Mouse (Mus musculus) left cerebral cortex, postnatal 10 days (tissue): ENCODE data around the gene Uqcr11. TPM values are rescaled to one million over a fixed set of nuclear protein-coding genes. Genes with fewer than 3 reads are reported as not detected.

Experiments
- DNase-seq, 2 experiments: peaks; one replicate each; pipeline ENCODE4 v3.0.0; 2021 to 2022; ENCODE audit warnings: low spot score in 2 of 2, mixed read lengths in 1 of 2; ENCODE audit errors: extremely low spot score in 1 of 2
- intact Hi-C: fragments of 180-260 bp; cut with DNase I; formaldehyde crosslinking; loops from one replicate; pipeline ENCODE4 v1.15.1; 2025
- total RNA-seq, 2 experiments: library from RNA; stranded (reverse); gene quantifications; 2 replicates each; pipeline ENCODE4 v1.2.3; 2021

The Uqcr11 gene
- total RNA-seq, 2 experiments from 2014 or later, result 508 to 513 TPM

DNA sequence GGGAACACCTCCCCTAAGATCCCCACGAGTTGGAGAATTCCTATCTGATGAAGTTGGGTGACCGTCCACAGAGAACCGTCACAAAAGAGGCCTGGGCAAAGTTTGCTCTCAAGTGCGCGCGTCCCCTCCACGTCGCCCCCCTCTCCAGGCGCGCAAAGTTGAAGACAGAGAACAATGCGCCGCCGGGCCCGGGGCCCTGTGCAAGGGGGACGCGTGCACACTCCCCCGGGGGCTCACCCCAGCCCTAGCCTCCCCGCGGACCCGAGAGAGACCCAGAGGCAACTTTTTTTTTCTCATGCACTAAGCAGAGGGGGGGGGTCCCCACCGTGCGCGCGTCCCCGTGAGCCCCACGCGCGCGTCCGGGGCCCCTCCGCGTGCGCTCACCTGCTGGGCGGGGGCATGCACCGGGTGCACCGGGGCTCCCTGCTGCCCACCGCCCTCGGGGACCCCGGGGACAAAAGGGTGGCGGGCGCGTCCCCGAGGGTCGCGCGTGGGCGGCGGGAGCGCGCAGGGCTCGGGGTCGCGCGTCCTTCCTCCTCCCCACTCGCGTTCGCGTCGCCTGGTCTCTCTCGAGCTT is 26.4 kb upstream of the Uqcr11 start:
- peak in 1 of 2 experiments; percentile 73 for DNase-seq
- intact Hi-C loops, result loop anchor here (10.0 kb wide), 1 partner anchor 262 kb away; no protein-coding TSS in a partner anchor

DNA sequence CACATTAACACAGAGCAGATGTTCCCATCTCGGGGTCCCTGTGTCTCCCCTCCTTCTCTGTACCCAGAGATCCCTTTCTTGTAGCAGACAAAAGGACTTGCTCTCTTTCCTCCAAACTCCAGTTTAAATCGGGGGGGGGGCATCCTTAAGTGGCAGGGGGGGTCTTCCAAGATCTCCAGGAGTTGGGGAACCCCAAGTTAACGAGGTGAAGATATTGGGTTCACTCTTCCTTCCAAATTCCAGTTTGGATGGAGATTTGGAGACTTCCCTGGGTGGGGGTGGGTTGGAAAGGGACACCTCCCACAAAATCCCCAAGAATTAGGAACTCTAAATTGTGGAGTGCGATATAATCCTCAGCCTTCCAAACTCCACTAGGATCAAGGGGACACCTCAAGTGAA is 25.8 kb upstream of the Uqcr11 start:
- intact Hi-C loops, result loop anchor here (10.0 kb wide), 1 partner anchor 262 kb away; no protein-coding TSS in a partner anchor

DNA sequence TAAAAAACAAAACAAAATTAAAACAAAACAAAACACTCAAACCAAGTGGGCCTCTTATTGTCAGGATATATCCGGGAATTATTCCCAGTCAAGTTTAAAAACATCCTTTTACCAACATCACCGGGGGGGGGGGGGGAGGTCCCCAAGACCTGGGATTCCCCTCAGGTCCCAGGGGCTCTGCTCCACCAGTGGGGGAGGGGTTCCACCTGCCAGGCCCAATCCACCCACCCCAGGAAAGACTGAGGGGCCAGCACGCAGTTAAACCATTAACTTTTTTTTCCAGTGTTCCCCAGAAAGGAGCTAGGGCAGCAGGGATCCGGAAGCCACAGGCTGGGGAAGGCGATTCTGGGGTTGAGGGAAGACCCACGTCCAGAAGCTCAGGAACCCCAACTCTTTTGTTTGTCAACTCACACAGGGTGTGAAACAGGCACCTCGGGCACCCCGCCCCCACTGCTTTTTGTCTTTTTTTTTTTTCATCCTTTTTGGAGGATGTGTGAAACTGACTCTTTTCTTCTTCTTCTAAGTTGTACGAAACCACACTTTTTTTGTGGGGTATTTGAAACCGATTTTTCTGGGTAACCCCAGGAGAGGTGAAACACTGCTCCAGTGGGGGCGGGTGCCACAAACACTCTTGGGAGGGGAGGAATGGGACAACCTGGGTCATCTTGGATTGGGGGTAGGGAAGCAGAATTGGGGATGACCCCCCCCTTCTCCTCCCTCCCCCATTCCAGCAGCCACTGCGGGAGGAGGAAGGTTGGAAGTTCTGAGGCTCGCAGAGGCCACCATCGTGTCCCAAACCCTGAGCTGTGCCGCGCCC is 25.1 kb upstream of the Uqcr11 start:
- peak in 1 of 2 experiments; percentile 68 for DNase-seq
- intact Hi-C loops, result loop anchor here (10.0 kb wide), 1 partner anchor 263 kb away; no protein-coding TSS in a partner anchor

More for the DNA sequence above, 25.8 kb upstream of the Uqcr11 start:
- no peak for DNase-seq

- DNase-seq, result no peak
Observed at GRCm38 (mm10) chr10:80430375-80430980, 23.8 kb upstream of the Uqcr11 start.

DNA sequence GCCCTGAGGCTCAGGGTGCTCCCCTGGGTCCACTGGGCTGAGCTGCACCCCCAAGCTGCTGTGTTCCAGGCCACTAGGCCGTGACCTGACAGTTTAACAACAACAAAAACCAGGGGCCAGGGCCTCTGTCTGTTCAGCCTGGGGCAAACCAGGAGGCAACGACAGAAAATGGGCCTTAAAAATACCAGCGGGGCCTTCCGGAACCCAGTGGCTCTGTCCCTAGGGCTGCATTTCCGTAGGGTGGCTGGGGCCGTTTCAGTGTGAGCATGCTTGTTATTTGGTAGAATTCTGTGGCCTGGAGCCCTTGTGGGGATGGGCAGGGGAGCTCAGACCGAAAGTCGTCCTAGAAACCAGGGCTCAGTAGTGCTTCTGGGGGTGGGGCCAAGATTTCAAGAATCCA is 23.2 kb upstream of the Uqcr11 start:
- DNase-seq, result no peak
- intact Hi-C loops, result loop anchor here (10.0 kb wide), 1 partner anchor 265 kb away; no protein-coding TSS in a partner anchor

More at GRCm38 (mm10) chr10:80430375-80430980, 23.8 kb upstream of the Uqcr11 start:
- intact Hi-C loops, result loop anchor here (10.0 kb wide), 1 partner anchor 264 kb away; no protein-coding TSS in a partner anchor

DNA sequence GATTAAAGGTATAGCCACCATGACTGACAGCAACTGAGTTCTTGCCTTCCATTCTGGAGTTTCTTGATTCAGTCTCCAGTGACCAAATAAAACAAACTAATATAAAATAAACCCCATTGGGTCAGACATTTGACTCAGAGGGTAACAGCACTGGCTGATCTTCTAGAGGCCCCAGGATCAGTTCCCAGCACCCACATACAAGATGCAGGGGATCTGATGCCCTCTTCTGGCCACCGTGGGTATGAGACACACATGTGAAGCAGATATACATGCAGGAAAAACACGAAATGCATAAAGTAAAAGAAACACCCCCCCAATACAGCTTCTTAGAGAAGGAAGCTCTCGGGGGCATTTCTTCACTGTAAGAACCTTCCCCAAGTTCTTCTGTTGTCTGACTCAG is 18.4 kb upstream of the Uqcr11 start:
- no peak for DNase-seq
- intact Hi-C loops, result no loop called here

- intact Hi-C loops, result no loop called here
- no peak for DNase-seq
Observed at GRCm38 (mm10) chr10:80423562-80423961, 16.9 kb upstream of the Uqcr11 start.

- intact Hi-C loops, result no loop called here
Observed at GRCm38 (mm10) chr10:80421651-80422472, 15.2 kb upstream of the Uqcr11 start.

GRCm38 (mm10) chr10:80421208-80421607 is 14.6 kb upstream of the Uqcr11 start:
- DNase-seq, result no peak
- intact Hi-C loops, result no loop called here

More at GRCm38 (mm10) chr10:80421651-80422472, 15.2 kb upstream of the Uqcr11 start:
- no peak for DNase-seq

DNA sequence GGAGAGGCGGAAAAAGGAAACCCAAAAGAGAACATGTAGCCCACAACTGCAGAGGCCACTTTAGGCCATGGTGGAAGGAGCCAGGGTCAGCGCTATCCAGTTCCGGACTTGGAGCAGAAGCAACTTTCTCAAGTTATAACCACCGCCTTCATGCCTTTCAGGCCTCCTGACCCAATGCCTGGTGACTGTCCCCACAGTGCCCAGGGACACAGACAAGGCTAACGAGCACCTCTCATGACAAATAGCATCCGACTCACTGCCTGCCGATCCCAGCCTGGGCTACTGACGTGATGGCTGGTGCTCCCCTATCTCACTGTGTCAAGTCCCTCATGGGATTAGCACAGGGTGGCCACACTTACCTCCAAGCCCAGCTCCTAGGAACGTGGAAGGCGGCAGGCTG is 14.1 kb upstream of the Uqcr11 start:
- intact Hi-C loops, result no loop called here
- no peak for DNase-seq

DNA sequence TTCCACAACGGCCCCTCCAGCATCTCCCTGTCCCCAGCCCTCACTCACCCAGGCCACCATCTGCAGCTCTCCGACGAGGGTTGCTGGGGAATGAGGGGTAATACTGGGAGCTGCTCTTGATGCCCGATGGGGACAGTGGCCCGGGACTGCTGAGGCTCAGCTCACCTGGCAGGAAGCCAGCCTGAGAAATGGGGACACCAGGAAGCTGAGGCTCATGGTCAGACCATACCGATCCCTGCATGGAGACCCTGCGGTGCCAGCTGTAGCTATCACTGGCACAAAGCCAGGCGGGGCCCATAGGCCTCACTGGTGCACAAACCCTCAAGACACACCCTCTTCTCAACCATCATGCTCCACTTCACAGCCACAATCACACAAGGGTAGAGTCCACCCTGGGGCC is 12.8 kb upstream of the Uqcr11 start:
- intact Hi-C loops, result no loop called here
- DNase-seq, result no peak

DNA sequence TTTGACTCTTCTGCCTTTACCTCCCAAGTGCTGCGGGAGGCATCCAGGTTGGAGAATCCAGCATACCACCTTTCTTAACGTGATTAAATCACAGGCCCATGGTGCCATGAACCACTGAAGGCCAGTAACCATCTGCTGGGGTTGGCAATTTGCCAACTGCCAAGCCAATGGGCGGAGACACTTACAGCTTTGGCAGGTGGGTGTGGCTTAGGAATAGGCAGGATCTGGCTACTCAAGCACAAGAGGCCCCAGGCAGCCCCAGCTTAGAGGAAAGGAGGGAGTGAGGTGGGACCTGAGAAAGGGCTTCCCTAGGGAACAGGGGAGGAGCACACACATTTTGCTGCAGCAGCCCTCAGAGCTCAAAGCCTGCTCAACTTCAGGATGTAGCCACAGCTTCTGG is 11.7 kb upstream of the Uqcr11 start:
- no peak for DNase-seq
- intact Hi-C loops, result no loop called here

GRCm38 (mm10) chr10:80417841-80418240 is 11.2 kb upstream of the Uqcr11 start:
- peak in 1 of 2 experiments; percentile 18 for DNase-seq
- intact Hi-C loops, result no loop called here

DNA sequence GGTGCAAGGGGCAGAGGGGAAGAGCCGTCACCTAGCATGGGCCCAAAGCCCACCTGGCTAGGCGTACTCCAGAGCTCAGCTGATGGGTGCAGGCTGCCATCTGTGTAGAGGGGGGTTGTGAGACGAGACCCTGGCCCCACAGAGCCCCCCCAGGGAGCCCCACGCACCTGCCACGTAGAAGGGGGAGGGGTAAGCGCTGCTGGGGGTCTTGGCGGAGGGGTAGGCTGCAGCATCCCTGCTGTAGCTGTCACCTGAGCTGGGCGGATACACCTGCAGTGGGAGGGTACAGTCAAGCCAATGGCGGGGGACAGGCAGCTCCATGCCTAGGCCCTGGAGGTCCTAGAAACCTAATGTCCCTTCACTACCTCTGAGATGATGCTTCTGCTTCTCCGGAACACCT is 10.7 kb upstream of the Uqcr11 start:
- DNase-seq, result peak in 1 of 2 experiments; percentile 34
- intact Hi-C loops, result no loop called here

GRCm38 (mm10) chr10:80415566-80415965 is 8.9 kb upstream of the Uqcr11 start:
- DNase-seq, result peak in 1 of 2 experiments; percentile 26
- intact Hi-C loops, result no loop called here

GRCm38 (mm10) chr10:80412656-80413541 is 6.3 kb upstream of the Uqcr11 start:
- DNase-seq, result peak; percentile 80 to 82
- intact Hi-C loops, result no loop called here

DNA sequence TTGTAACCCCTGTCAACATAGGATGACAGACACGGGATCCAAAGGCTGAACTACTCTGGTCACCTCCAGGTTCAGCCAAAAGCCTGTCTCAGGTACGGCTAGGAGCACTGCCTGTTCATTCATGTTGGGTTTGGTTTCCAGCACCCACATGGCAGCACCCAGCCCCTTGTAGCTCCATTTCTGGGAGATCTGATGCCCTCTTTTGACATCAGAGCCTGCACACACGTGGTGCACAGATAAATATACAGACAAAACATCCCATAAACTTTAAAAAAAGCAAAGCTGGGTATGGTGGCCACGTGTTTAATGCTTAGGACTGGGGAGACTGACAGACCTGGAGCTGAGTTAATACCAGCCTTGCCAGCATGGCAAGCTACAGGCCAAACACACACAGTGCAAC is 1.3 kb upstream of the Uqcr11 start:
- DNase-seq, result no peak
- intact Hi-C loops, result no loop called here
